Mouse (Mus musculus) c-Kit-positive CD71-negative TER-119-negative erythroid progenitor cells, embryonic 14.5 days (primary cell): ENCODE measurements around the gene Hcn3.

Source experiments
- DNase-seq: peaks from one replicate; pipeline ENCODE4 v3.0.0-alpha.2; 2013; ENCODE audit warnings: low read depth

Gene Hcn3

GRCm38 (mm10) chr3:89100811-89101210, 59.2 kb downstream of the Hcn3 start, which contains the start of gene Gm43738:
Gene Gm43738, minus strand, starts transcription at chr3:89101099.
- DNase-seq = no peak
